Mouse (Mus musculus): ENCODE measurements around the gene Ang. TPM values are rescaled to one million over a fixed set of nuclear protein-coding genes. Genes with fewer than 3 reads are reported as not detected.

The Ang gene
- total RNA-seq, 2 experiments from 2014 or later = 5.5 to 5.8 TPM

DNA sequence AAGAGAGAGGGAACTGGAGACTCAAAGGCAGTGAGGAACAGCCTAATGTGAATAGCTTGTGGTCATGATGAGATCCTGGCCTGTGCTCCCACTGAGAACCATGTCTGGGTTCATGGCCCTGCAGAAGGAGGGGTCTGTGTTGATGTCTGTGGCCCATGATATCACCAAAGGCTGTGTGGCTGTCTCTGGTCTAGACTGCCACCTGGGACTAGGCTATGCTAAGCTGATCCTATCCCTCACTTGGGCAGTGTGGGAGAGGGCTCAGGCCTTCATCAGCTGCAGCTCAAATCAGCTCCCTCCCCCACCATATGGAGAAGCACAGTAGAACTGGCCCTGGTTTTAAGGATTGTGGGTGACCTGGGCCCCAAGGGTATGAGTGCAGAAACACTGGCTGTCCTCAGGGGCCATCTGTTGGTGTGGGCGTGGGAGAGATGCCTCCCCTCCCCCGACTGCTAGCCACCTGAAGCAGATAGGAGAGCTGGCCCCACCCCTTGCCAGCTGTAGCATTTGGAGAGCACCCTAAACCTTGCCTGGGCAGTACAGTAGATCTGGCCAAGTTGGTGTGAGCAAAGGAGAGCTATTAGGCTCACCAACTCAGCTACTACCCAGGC lies 36.8 kb downstream of the Ang start:
- no peak for DNase-seq

DNA sequence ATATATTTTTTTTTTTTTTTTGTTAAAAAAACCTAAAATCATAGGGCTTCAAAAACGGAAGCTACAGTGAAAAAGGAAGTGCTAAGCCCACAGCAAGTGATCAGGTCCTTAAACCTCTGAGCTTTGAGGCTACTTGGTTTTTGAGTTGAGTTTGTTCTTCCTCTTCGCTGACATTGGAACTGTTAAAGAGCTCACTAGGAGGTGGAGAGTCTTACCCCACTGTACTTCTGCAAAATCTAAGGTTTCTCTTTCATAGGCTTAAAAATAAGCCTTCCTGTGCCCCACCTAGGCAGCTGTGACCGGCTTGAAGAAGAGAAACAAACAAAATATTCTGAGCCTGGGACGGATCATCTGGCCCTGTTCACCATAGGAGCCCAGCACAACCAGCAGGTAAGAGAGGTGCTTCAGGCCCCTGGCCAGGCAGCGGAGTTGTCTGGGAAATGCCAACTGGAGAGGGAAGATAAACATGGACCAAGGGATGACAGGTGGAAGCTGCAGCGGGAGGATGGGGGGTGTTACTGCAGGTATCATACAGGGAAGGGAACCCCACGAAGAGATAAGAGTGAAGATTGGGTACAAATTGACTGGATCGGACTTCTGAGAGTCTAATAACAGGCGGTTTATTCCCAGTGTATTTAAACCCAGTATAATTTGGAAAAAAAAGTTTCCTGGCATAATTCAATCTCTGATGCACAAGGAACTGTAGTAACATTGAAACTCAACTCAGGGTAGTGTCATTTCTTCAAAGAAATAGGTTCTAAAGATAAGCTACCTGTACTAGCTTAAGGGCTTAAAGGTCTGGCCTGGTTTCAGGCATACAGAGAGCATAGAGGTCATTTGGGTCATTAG lies 38.0 kb downstream of the Ang start:
- DNase-seq = no peak

DNA sequence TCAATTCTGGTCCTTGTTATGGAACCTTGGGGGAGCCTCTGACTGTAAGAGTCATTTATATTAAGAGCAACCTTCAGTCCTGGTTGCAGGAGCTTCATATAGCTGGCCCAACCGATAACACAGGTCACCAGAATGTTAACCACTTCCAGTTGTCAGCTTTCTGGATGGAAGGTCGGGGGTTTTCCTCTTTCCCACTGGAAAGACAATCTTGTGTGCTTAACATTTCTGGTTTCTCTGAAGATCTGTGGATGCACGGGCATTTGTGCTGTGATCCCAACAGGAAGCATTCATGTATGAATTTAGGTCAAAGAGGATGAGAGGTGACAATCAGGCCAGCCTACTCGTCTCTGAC lies 38.6 kb downstream of the Ang start:
- no peak for DNase-seq

DNA sequence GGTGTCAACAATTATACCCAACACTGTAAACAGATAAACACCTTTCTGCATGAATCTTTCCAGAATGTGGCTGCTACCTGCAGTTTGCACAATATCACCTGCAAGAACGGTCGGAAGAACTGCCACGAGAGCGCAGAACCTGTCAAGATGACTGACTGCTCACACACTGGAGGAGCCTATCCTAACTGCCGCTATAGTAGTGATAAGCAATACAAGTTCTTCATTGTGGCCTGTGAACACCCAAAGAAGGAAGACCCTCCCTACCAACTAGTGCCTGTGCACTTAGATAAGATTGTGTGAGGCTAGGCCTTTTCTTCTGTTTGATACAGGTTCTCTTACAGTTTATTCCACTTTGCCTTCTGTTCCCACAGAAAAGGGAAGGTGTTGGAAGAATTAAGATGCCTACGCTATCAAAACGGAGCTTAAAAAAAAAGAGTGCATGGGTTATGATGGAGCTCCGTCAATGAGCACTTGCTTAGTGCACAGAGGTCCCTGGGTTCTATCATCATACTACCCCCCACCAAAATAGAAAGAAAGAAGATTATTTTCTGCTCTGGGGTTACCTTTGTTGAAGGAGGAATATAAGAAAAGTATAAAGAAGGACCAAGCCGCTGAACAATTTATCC lies 39.5 kb downstream of the Ang start:
- no peak for DNase-seq

DNA sequence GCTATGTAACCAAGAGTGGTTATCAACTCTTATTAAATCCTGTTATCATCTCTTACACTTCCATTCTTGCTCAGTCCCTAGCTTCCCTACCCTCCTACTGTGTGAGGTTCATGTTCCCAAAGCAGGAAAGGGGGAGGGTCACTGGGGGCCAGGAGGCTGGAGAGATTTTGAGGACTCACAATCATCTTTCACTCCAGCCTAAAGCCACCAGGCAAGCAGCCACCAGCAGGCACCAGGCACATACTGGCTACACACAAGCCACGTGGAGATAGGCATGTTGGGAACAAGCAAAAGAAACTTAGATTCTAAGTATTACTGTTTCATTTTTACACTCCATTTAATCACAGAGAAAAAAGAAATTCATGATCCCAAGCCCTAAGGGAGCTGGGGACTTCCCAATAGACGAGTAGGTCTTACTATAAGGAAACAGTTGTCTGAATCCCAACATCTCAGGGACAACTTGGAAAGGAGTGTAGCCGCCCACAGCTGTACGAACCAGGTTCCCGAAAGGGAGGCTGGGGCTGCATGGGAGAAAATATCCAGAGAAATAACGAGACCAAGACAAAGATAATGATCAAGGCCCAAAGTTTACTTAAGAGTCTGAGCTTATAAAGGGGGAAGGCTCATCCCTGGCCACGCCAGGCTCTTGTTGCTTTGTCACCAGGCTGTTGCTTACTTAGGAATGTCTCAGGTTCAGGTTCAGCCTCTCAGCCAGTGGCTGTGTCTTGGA lies 40.3 kb downstream of the Ang start:
- DNase-seq = no peak

DNA sequence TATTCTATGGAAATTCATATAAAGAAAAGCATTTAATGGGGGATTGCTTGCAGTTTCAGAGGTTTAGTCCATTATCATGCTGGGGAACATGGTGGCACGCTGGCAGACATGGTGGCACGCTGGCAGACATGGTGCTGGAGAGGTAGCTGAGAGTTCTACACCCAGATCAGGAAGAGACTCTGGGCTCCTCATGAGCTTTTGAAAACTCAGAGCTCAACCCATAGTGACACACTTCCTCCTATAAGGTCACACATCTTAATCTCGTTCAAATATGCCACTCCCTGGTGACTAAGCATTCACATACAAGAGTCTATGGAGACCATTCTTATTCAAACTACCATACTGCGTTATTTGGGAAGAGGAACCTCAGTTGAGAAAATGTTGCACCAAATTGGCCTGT lies 41.4 kb downstream of the Ang start:
- DNase-seq = no peak

DNA sequence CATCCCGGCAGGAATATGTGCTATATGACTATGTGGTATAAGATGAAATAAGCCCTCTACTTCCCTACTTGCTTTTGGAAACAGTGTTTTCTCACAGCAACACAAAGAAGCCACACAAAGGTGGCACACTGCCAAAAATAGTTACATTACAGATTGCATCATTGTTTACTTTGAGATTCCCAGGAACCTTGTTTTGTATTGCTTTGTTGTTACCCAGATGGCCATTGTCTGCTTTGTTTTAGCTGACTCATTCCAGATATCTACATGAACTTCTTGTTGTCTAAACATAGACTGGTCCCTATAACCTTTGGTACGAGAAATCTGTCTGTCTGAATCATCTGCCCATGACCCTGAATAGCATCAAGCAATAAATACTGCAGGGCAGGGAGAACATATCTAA lies 49.4 kb downstream of the Ang start:
- no peak for DNase-seq

DNA sequence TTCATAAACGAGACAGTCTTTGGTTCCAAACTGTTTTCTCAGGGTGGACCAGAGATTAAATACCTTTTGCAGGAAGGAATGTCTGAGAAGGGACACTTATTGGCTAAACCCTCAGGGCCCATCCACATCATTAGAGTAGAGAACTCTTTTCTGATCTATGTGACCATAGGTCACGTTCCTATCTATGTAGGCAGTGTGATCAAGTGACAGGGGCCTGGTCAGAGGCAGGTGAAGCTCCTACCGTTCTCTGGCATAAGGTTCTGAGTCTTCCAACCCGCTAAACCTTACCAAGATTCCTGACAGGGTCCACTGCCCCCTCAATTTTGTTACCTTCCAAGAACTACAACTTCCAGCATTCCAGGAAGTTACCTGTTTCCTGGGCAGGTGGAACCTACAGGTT lies 51.2 kb downstream of the Ang start:
- no peak for DNase-seq

DNA sequence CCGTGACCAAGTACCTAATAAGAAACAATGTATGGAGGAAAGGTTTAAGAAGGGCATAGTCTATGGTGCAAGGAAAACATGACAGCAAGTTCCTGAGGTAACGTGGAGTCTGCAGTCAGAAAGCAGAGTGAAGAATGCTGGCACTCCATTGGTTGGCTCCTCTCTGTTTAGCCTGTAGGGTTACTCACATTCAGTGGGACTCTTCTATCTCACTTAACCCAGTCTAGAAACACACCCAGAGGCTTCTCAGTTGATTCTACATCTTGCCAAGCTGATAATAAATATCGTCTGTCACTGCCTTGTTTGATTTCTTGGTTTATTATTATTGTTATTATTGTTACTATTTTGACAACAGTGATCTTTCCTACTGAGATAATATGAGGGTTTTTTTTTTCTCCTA lies 51.6 kb downstream of the Ang start:
- no peak for DNase-seq

DNA sequence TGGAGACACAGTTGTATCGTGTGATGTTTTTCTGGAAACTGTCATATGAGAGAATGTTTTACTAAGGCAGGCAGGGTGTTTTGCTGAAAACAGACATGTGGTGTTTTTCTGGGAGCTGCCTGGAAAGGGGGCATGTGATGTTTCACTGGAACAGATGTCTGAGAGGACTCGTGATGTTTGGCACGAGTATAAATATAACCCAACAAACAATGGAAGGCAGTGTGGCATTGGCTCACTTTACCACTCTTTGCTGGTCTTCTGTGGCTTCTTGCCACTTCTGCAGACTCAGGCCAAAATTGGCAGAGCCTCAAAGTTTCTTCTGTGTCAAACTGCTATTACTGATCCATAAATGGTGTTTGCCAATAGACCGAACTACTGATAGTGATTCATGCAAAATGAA lies 52.3 kb downstream of the Ang start:
- no peak for DNase-seq

DNA sequence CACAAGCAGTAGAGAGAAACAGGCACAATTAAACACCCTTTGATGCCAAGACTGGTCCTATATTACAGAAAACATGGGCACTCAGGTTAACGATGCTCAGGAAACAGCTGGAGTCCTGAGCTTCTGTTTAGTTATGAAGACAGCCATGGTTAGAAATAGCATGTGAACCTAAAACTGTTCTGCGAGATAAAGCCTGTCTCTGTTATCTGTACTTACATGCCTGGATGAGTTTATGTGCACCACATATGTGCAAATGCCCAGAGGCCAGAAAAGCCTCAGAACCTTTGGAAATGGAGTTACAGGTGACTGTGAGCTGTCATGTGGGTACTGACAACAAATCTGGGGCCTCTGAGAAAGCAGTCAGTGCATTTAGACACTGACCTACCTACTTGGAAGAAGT lies 53.0 kb downstream of the Ang start:
- DNase-seq = no peak

DNA sequence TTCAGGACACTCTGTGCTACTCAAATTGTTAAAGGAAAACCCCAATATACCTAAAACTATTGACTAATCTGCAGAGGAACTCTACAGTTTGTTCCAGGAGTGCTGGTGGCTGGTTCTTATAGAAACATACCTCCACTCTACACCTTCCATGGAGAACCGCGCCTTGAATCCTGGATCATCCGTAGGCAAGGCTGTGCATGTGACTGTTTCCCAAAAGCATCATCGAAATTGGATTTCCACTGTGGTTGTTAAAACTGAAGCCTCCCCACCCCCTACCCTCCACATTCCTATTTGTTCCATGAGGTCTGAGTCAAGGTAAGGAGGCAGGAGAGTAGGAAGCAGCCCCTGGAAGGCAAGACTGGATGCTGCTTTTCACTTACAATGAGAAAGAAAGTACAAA lies 53.5 kb downstream of the Ang start:
- DNase-seq = no peak

DNA sequence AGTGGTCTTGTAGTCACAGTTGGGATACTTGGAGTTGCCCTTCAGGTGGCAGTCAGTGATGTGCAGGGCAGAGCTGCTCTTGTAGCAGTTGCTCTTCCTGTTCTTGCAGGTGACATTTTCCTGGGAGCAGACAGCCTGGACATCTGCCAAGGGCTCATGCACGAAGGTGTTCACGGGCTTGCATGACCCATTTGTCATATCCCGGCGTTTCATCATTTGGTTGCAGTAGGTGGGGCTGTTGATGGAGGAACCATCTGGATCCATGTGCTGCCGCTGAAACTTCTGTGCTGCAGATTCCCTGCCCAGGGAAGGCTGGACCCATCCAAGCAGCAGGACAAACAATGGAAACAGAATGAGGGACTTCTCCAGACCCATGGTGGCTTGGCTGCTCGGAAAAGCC lies 54.6 kb downstream of the Ang start:
- no peak for DNase-seq

DNA sequence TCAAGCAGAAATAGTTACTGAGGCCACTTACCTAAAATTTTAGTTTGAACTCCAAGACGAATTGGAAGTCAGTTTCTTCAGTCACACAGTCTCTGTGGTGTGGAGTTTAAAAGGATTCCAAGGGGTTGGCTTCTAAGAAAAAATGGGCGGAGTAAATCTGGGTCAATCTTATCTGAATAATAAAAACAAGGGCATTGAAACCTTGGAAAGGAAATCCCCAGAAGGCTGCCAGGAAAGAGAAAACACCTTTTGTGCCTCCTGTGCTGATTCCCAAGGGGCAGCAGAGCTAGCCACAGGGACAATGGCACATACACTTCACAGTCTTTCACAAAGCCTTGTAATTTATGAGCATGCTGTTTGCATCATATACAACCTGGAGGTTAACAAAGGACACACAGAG lies 55.7 kb downstream of the Ang start, which contains the start of gene Rnase1:
Gene Rnase1 (minus strand): TSS at position 101 of the 400 bp plus-strand sequence.
- DNase-seq = no peak

DNA sequence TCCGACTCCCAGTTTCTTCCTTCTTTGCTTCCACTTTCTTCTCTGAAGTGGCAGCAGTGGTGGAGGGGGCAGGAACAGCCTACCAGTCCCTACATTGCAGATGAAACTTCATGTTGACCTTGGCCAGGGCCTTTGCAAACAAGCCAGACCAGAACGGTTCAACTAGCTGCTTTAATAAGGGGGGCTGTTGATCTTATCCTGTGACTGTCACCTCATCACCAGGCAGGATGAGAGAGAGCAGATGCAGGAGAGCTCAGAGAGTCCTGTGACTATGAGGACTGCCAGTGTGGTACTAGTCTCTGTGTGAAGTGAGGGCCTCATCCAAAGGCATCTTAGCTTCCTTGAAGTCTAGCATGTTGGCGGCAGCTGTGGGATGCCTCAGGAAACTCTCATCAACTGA lies 57.1 kb downstream of the Ang start:
- DNase-seq = no peak

DNA sequence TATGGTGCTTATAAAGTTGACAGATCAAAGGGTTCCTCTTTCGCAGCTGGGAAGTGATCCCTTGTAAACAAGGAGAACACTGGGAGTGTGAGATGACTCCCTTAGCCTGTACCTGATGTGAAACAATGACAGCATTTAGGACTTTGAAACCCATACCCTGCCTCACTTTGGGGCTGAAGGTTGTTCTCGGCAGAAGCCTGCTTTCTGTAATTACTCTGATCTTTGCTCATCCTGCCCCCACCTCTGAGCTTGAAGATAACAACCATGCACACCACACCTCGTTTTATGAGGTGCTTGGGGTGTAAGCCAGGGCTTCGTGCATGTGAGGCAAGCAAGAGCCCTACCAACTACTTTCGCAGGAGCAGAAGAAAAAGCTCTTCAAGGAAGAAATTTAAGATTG lies 58.2 kb downstream of the Ang start:
- no peak for DNase-seq

DNA sequence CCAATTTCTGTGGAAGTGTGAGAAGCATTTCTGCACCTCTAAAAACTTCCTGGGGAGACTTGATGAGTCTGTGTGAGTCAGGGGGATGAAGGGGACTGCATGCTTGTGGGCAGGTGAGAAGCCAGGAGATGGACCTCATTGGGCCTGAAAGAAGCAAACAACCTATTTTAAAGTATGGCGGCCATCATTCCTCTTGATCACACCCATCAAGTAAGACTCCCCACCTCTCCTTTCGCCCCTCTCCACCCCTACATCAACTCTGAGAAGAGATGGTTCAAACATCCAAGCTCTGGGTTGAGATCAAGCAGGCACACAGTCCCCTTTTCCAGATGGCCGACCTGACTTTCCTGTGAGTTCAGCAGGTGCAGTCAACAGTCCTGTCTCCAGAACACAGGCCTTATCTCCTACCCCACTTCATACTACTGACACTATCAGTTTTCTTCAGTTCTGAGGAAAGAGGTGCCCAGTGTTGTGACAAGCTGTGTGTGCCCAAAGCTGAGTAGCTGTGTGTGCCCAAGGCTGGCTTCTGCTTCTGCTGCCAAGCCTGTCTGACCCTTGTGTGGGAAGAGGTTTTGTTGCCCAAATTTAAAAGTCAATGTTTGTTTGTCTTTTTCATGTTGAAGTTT lies 59.4 kb downstream of the Ang start:
- DNase-seq = no peak

Other genes with a start within 250 kb of the Ang start
- 10 to 100 TPM; 18.2 to 21.6 TPM for gene Tep1, start 220.6 kb upstream of the Ang start, total RNA-seq (2021)
- under 1 TPM; 0.50 to 0.63 TPM for gene Klhl33, start 193.6 kb upstream of the Ang start, total RNA-seq (2021)
- 10 to 100 TPM; 42.9 to 57.8 TPM for gene Osgep, start 166.3 kb upstream of the Ang start, total RNA-seq (2021)
- 10 to 100 TPM; 61.0 to 89.4 TPM for gene Apex1, start 166.2 kb upstream of the Ang start, total RNA-seq (2021)
- gene Pip4p1, start 160.3 kb upstream of the Ang start, total RNA-seq (2021) = 10 to 100 TPM; 58.5 to 65.6 TPM
- gene Pnp, start 160.1 kb upstream of the Ang start, total RNA-seq (2021) = 10 to 100 TPM; 43.1 to 45.2 TPM
- gene Gm49342, start 146.6 kb upstream of the Ang start, total RNA-seq (2021) = 10 to 100 TPM; 37.6 to 46.1 TPM
- 1 to 10 TPM; 2.1 to 2.9 TPM for gene Pnp2, start 135.2 kb upstream of the Ang start, total RNA-seq (2021)
- under 1 TPM; 0.23 to 0.26 TPM for gene Rnase10, start 83.4 kb upstream of the Ang start, total RNA-seq (2021)
- not detected for gene Rnase9, start 49.3 kb upstream of the Ang start, total RNA-seq (2021)
- gene Rnase11, start 41.0 kb upstream of the Ang start, total RNA-seq (2021) = not detected
- gene Rnase12, start 33.5 kb upstream of the Ang start, total RNA-seq (2021) = not detected
- gene Olfr750, start 16.7 kb upstream of the Ang start, total RNA-seq (2021) = not detected
- 10 to 100 TPM; 40.6 to 52.3 TPM for gene Rnase4, start 73 bp upstream of the Ang start, total RNA-seq (2021)
- gene Eddm3b, start 23.3 kb downstream of the Ang start, total RNA-seq (2021) = not detected
- 1 to 10 TPM in 1 of 2 experiments, under 1 TPM in 1; 0.46 to 1.4 TPM for gene Rnase6, start 32.8 kb downstream of the Ang start, total RNA-seq (2021)
- not detected for gene Rnase1, start 55.6 kb downstream of the Ang start, total RNA-seq (2021)
- not detected for gene Rnase2b, start 71.1 kb downstream of the Ang start, total RNA-seq (2021)
- not detected for gene Ang2, start 108.0 kb downstream of the Ang start, total RNA-seq (2021)
- not detected for gene Ear14, start 112.2 kb downstream of the Ang start, total RNA-seq (2021)
- gene Rnase2a, start 165.0 kb downstream of the Ang start, total RNA-seq (2021) = 10 to 100 TPM in 1 of 2 experiments, 1 to 10 TPM in 1; 4.7 to 13.6 TPM

All from adrenal gland, postnatal 36 days (tissue).